Mouse (Mus musculus) spleen, adult 2 months (tissue): ENCODE measurements at regions not wholly inside any gene's neighbourhood (a gene's known extent, or its start where the extent isn't known, plus 50 kb on each side); places are given as distances from the start of the nearest gene placed in this dataset.

Source experiments
- DNase-seq, 2 experiments: peaks; one replicate each; pipeline versions ENCODE4 v3.0.0 to v3.0.0-alpha.2; 2012 to 2021; ENCODE audit warnings: low spot score in 2 of 2, low read depth in 1 of 2
- H3K27ac ChIP-seq: fragments of 200-500 bp; 2 replicates; pipeline ENCODE4 v1.5.1; 2012; ENCODE audit warnings: low read length, inconsistent platforms; ENCODE audit not compliant: insufficient read depth
- H3K27me3 ChIP-seq: fragments of 200-500 bp; 2 replicates; pipeline ENCODE4 v1.6.1; 2012; ENCODE audit warnings: mild to moderate bottlenecking, moderate library complexity, low read length, inconsistent platforms; ENCODE audit not compliant: control insufficient read depth, insufficient read depth
- H3K36me3 ChIP-seq: fragments of 200-500 bp; 2 replicates; pipeline ENCODE4 v1.6.1; 2012; ENCODE audit warnings: mild to moderate bottlenecking, low read length, inconsistent platforms; ENCODE audit not compliant: control insufficient read depth, insufficient read depth
- H3K4me1 ChIP-seq: fragments of 200-500 bp; 2 replicates; pipeline ENCODE4 v1.6.1; 2011; ENCODE audit warnings: inconsistent platforms; ENCODE audit not compliant: control insufficient read depth, insufficient read depth, insufficient read length
- H3K4me3 ChIP-seq: fragments of 200-500 bp; 2 replicates; pipeline ENCODE4 v1.5.1; 2011; ENCODE audit warnings: mild to moderate bottlenecking, inconsistent platforms; ENCODE audit not compliant: insufficient read depth, insufficient read length; ENCODE audit errors: extremely low read depth
- CTCF ChIP-seq: fragments of 200-500 bp; IDR thresholded peaks from 2 replicates; pipeline ENCODE4 v1.5.1; 2011; ENCODE audit warnings: mild to moderate bottlenecking, inconsistent platforms; ENCODE audit not compliant: insufficient read depth, insufficient read length, insufficient replicate concordance; ENCODE audit errors: extremely low read depth
- POLR2A ChIP-seq: fragments of 200-500 bp; IDR thresholded peaks from 2 replicates; pipeline ENCODE4 v1.6.1; 2011; ENCODE audit warnings: low read depth, low read length, inconsistent platforms
- WGBS: fragments of 180-500 bp; shearing (Covaris S2); methylation state at CpG from one replicate; pipeline ENCODE4 v1.1.7; 2018; 5-methylcytosine and 5-hydroxymethylcytosine counted together

- Histone ChIP-seq H3K4me3 (no peak overlapping the region), H3K27me3 (no peaks in the 10 kb centered on the region), H3K4me1 (no peaks in the 10 kb centered on the region), H3K27ac (no peak overlapping the region), H3K36me3 (no peaks in the 10 kb centered on the region)
- 91% methylated on average over 8 of the region's 8 CpGs for WGBS
- TF ChIP-seq CTCF (no peak), POLR2A (no peak)
- no peak for DNase-seq
These were observed 135.9 kb upstream of the Mkln1 start for GRCm38 (mm10) chr6:31262651-31263050.

- H3K27me3 ChIP-seq, result no peaks in the 10 kb centered on the region
- DNase-seq, result no peak
- H3K36me3 ChIP-seq, result no peaks in the 10 kb centered on the region
- WGBS, result 78% methylated on average over 6 of the region's 6 CpGs
- H3K27ac ChIP-seq, result no peak overlapping the region
- no peak for TF ChIP-seq CTCF
- no peak for TF ChIP-seq POLR2A
- no peaks in the 10 kb centered on the region for H3K4me1 ChIP-seq
- H3K4me3 ChIP-seq, result no peak overlapping the region
These were observed 134.7 kb upstream of the Mkln1 start for GRCm38 (mm10) chr6:31263821-31264220.

- Histone ChIP-seq H3K4me3 (no peak overlapping the region), H3K27me3 (no peaks in the 10 kb centered on the region), H3K36me3 (no peaks in the 10 kb centered on the region), H3K4me1 (no peaks in the 10 kb centered on the region), H3K27ac (no peak overlapping the region)
- no peak for DNase-seq
- WGBS, result 85% methylated on average over 17 of the region's 17 CpGs
- no peak for TF ChIP-seq CTCF
- no peak for TF ChIP-seq POLR2A
These were observed 132.0 kb upstream of the Mkln1 start for GRCm38 (mm10) chr6:31266441-31267040.

- H3K36me3 ChIP-seq, result no peaks in the 10 kb centered on the region
- no peaks in the 10 kb centered on the region for H3K4me1 ChIP-seq
- TF ChIP-seq CTCF (no peak), POLR2A (no peak)
- no peak overlapping the region for H3K27ac ChIP-seq
- 91% methylated on average over 2 of the region's 2 CpGs for WGBS
- DNase-seq, result no peak
- H3K27me3 ChIP-seq, result no peaks in the 10 kb centered on the region
- no peak overlapping the region for H3K4me3 ChIP-seq
These were observed 130.5 kb upstream of the Mkln1 start for GRCm38 (mm10) chr6:31268057-31268456.

- Histone ChIP-seq H3K4me1 (no peaks in the 10 kb centered on the region), H3K27ac (no peak overlapping the region), H3K27me3 (no peaks in the 10 kb centered on the region), H3K4me3 (no peak overlapping the region), H3K36me3 (no peaks in the 10 kb centered on the region)
- TF ChIP-seq CTCF, result no peak
- no peak for TF ChIP-seq POLR2A
- 85% methylated on average over 5 of the region's 5 CpGs for WGBS
- no peak for DNase-seq
These were observed 124.7 kb upstream of the Mkln1 start for GRCm38 (mm10) chr6:31273816-31274215.

GRCm38 (mm10) chr6:31274236-31274635 is 124.3 kb upstream of the Mkln1 start:
- DNase-seq, result no peak
- WGBS, result 75% methylated on average over 11 of the region's 11 CpGs
- no peak for TF ChIP-seq POLR2A
- no peak for TF ChIP-seq CTCF
- Histone ChIP-seq H3K4me1 (no peaks in the 10 kb centered on the region), H3K4me3 (no peak overlapping the region), H3K36me3 (no peaks in the 10 kb centered on the region), H3K27me3 (no peaks in the 10 kb centered on the region), H3K27ac (no peak overlapping the region)

- Histone ChIP-seq H3K27ac (no peak overlapping the region), H3K4me3 (no peak overlapping the region), H3K27me3 (no peaks in the 10 kb centered on the region), H3K4me1 (no peaks in the 10 kb centered on the region), H3K36me3 (no peaks in the 10 kb centered on the region)
- no peak for DNase-seq
- TF ChIP-seq CTCF (no peak), POLR2A (no peak)
- 84% methylated on average over 9 of the region's 9 CpGs for WGBS
These were observed 120.7 kb upstream of the Mkln1 start for GRCm38 (mm10) chr6:31277792-31278191.
